Mouse (Mus musculus) lung, postnatal 4 days (tissue): ENCODE data around the gene 4931409K22Rik.

Experiments used
- DNase-seq, 2 experiments: peaks; one replicate each; pipeline ENCODE4 v3.0.0; 2021

The 4931409K22Rik gene

DNA sequence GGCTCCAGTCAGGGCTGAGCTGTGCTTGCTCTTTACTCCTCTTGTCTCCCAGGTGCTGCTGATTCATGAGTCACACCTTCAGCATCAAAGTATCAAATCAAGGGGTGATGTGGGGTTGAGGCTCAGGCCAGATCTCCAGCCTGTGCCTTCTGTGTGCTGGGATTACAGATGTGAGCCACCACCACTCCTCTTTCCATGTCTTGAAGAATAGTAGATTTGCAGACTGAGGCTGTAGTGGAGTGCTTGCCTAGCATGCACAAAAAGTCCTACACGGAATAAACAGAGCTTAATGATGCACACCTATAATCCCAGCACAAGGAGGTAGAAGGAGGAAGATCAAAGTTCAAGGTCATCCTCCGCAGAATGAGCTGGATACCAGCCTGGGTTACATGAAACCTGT lies at the start of gene 4931409K22Rik:
Gene 4931409K22Rik (minus strand): TSS at position 101 of the 400 bp plus-strand sequence.
- DNase-seq, result no peak

DNA sequence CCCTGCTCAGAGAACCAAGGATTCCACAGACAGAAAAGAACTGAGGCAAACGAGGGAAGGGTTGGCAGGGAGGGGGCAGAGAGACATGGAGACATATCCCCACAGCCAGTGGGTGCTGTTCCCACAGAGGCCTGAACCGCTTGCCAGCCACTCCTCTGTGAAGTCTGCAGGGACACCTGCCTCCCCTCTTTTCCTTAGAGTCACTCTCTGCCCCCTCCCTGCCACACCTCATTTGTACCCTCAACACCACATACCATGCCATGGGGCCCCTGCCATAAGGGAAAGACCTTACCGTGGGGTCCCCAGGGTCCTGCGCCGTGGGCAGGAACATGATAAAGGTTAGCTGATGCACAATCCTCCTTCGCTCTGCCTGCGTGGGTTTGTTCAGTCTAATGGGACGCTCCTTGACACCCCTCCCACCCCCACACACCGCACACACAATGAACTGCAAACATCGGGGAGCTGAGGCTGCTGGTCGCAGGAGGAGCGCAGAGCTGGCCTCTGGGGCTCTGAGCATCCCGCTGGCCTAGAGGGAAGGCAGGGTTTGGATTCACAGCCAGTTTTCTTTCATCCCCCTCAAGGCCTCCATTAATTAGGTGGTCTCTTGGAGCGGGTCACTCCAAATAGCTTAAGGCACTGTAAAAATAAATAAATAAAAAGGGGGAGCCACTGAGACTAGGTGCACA lies 49.5 kb upstream of the 4931409K22Rik start:
- DNase-seq, result peak in 1 of 2 experiments; percentile 19

GRCm38 (mm10) chr5:24605321-24605979 lies 48.8 kb upstream of the 4931409K22Rik start:
- no peak for DNase-seq

GRCm38 (mm10) chr5:24604656-24605100 lies 48.1 kb upstream of the 4931409K22Rik start:
- DNase-seq, result peak; percentile 90 to 94

- no peak for DNase-seq
Measured at GRCm38 (mm10) chr5:24604080-24604655, 47.6 kb upstream of the 4931409K22Rik start.

- peak in 1 of 2 experiments; percentile 21 for DNase-seq
Measured at GRCm38 (mm10) chr5:24603431-24604010, 46.9 kb upstream of the 4931409K22Rik start.

GRCm38 (mm10) chr5:24602751-24603343 lies 46.2 kb upstream of the 4931409K22Rik start:
- DNase-seq, result peak; percentile 87 to 92

DNA sequence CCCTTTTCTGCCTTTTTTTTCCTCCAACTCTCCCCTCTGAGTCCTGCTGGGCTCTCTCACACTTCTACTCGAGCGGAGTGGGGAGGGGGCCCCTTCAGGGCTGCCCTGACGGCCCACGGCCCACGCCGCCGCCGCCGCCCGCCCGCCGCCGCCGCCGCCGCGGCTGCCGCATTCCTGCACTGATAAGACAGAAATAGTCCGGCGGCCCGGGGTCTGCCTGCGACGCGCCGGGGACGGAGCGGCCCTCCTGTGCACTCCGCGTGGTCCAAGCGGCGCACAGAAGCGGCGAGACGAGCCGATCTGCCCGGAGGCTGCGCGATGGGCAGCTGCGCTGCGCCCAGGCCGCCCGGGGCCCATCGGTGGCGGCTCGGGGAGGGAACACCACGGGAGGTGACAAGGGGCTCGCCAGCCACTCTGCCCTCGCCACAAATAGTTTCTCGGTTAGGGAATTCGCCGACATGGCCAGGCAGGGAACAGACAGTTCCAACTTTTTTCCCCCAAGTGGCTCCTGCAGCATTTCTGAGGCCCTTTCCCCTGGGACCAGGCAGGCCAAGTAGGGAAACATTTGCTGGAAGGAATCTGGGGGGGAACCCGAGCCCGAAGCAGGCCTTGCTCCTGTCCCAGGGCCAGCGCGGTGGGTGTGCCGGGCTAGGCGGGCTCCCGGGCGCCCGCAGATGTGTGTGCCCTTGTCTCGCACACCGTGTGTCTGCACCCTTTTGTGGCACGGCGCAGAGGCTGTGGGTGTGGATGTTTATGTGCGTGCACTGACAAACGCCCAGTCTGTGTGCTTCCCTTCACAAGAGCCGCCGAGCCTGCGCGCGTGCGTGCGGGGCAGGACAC lies 45.5 kb upstream of the 4931409K22Rik start:
- DNase-seq, result peak; percentile 83 to 92

DNA sequence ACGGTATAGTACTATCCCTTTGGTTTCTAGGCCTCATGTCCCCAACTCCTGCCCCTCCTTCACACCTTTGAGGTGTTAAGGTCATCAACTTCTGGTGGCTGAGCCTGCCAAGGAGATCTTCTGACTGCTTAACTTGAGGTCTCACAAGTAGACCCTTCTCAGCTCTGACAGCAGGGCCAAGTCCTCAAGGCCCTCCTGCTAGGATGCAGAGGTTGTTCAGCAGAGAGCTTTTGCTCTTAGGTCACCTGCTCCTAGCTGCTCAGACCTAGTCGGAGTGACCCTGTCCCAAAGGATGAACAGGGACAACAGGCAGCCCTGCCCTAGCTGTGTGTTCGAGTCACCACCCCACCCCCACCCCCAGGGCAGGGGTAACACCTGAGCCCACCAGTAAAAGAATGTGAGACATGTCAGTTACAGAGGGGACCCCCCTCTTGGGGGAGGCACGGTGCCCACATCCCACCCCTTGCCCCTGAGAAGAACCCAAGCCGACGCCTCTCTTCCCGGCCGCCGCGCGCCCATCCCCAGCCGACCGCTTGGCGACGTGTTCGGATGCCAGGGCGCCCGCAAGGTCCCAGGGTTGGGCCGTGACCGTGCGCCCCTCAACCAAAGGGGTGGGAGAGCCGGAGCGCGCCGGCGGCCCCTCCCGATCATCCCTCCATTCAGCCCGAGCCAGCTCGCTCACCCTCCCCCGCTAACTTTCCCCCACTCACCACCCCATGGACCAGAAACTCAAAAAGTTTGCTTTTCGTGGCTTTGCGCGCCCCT lies 44.6 kb upstream of the 4931409K22Rik start:
- peak in 1 of 2 experiments; percentile 57 for DNase-seq

DNA sequence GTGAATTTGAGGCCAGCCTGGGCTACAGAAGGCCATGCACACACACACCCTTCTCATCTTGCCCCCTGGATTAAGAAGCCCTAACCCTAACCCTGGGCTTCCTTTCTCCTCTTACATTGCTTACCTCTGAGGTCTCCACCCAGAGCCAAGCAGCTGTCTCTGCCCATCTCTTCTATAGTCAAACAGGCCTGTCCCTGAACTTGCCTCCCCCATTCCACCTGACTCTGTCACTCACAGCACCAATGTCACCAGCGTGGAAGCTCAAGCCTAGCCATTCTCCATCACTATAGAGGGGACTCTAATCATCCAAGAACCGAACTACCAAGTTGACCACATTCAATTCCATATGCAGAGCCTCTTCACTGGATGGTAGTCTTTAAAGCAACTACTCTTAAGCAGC lies 43.6 kb upstream of the 4931409K22Rik start:
- DNase-seq, result no peak

DNA sequence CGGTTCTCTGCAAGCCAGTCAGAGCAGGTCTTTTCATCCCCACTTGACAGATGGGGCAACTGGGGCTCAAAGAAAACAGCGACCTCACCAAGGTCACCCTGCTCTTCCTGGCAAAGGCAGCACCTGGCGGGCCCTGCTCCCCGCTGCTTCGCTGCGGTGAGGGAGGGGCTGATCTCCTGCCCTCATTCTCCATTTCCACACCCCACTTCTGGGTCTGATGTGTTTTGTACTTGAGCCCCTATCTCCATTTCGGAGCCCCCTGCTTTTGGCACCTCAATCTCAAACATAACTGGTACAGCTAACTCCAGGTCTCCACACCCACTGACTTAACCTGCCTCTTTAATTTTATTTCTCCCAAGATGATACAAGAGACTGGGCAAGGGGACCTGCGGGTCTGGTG lies 42.5 kb upstream of the 4931409K22Rik start:
- DNase-seq, result no peak

DNA sequence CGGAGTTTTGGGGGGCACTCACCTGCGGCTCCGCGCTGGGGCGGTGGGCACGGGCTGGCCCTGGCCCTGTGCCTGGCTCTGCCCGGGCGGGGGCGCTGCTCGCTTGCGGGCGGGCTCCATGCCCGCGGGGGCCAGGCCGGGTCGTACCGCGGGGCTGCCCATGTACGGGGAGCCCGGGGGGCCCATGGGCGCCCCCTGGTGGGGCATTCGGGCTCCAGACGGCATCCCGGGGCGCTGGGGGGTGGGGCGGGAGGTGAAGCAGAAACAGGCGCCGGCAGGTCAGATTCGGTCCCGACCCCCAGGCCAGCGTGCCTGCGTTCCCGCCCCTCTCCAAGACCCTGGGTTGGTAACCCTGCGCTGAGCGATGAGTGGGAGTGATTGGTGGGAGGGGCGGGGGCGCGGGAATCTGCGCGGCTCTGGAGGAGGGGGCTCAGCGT lies 42.0 kb upstream of the 4931409K22Rik start:
- peak; percentile 77 to 78 for DNase-seq

- no peak for DNase-seq
Measured at GRCm38 (mm10) chr5:24597901-24598569, 41.4 kb upstream of the 4931409K22Rik start.

DNA sequence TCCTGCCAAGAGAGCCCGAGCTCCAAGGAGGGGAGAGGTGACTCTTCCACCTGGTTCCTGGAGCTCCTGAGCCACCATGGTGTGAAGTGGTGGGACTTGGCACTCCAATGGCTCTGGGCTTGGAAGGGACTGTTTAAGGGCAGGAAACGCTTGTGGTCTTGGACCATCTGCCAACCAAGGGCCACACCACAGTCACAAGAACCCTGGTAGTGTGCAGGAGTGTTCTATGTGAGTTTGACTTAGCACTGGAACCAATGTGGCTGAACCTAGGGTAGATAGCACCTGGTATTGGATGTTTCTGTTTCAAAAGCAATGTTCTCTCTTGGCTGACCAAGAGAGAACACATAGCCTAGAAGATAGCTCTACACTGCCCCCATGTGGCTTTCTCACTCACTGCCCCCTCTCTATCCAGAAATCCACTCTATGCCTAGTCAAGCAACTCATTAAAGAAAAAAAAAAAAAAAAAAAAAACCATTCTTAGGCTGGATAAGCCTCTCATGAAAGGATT lies 40.7 kb upstream of the 4931409K22Rik start:
- DNase-seq, result peak; percentile 70 to 86

DNA sequence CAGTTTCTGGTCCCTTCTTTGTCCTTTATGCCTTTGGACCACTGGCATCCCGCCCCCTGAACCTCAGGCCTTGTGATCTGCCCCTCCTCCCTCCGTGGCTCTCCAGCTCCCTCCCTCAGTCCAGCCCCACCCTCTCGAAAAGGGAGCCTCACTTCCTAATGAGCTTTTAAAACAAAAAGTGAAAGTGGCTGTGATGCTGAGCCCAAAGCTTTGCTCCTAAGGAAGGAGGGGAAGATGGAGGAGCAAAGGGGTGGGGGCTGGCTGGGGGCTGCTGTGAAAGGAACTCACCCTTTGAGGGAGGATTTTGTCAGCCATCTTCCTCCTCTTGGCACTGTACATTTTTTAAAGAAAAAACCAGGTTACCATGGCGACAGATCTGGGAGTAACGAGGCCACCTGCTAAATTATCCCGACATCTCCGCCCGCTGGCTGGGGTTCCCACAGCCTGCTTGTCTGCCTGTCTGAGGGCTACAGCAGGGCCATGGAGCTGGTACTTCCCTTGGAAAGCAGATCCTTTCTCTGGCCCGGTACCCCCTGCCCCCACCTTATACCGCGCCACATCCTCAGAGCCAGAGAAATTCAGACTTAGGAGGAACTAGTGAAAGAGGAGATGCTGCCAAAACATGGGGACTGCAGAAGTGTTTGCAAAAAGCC lies 40.0 kb upstream of the 4931409K22Rik start:
- peak in 1 of 2 experiments; percentile 38 for DNase-seq

GRCm38 (mm10) chr5:24595786-24596380 lies 39.3 kb upstream of the 4931409K22Rik start:
- DNase-seq, result no peak

DNA sequence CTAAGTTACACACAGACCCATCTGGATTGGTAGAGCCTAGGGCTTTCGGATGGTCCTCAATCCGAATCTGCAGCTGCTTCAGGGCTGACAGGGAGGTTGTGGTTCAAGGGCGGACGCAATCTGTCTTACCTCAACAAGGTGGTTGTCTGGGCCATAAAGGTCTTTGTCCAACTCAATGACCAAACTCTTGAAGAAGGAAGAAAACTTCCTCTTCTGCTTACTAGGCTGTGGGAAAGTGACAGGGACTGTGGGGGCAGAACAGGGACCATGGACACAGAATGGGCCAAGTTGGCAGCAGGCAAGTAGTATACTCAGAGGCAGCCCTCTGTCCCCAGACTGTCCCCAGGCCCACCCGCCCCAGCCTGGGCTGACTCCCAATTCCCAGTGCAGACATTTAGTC lies 38.7 kb upstream of the 4931409K22Rik start:
- DNase-seq, result no peak

- DNase-seq, result no peak
Measured at GRCm38 (mm10) chr5:24594346-24594745, 37.7 kb upstream of the 4931409K22Rik start.

DNA sequence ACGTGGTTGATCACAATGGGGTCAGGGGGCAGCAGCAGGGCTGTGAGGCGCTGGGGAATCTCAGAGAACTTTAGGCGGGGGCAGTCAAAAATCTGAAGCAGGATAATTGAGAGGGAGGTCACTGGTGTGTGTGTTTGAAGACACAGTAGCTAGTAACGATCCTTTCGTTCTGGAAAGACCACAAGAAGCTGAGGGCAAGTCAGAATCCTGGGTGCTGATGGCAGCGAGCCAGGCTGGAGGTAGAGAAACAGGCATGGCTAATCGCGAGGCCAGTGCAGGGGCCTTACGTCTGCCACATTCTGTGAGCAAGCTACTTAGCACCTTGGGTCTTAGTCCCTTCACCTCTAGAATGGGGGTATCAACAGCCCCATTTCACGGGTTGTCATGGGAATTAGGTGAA lies 37.3 kb upstream of the 4931409K22Rik start:
- DNase-seq, result no peak

DNA sequence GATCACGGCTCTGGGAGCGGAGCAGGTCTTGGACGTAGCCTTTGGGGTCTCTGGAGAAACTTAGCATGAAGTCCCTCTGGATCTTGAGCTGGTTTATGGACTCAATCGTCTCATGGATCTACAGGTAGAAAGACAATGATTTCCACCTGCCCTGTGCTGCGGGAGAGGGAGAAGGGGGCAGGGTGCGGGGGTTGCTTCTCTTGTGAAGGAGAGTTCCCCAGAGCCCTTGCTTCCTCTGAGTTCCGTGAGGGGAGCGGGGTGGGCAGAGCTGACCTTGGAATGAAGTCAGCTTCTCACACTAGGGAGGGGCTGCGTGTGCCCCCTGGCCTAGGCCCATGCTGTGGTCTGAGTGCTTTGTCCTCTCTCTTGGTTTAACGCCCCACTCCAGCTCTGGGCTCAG lies 36.6 kb upstream of the 4931409K22Rik start:
- no peak for DNase-seq
